Mouse (Mus musculus): ENCODE data around the gene Rxra. TPM values are rescaled to one million over a fixed set of nuclear protein-coding genes. Genes with fewer than 3 reads are reported as not detected.

The Rxra gene
- total RNA-seq, 1 experiment from 2014 or later = 19.7 TPM

- ATAC-seq (replicated peaks; ENCODE audit: insufficient number of reproducible peaks, low FRiP score, low TSS enrichment, poor library complexity, severe bottlenecking) = 0 out of 2 replicates have a peak, but pooled peaks have one; percentile 14
Observed at GRCm38 (mm10) chr2:27690714-27691113, 14.5 kb downstream of the Rxra start.

GRCm38 (mm10) chr2:27691139-27691720, 15.0 kb downstream of the Rxra start:
- ATAC-seq (replicated peaks; ENCODE audit: insufficient number of reproducible peaks, low FRiP score, low TSS enrichment, poor library complexity, severe bottlenecking) = no peak

- no peak for ATAC-seq (replicated peaks; ENCODE audit: insufficient number of reproducible peaks, low FRiP score, low TSS enrichment, poor library complexity, severe bottlenecking)
Observed at GRCm38 (mm10) chr2:27692608-27693007, 16.4 kb downstream of the Rxra start.

GRCm38 (mm10) chr2:27693684-27694083, 17.4 kb downstream of the Rxra start:
- ATAC-seq (replicated peaks; ENCODE audit: insufficient number of reproducible peaks, low FRiP score, low TSS enrichment, poor library complexity, severe bottlenecking) = 0 out of 2 replicates have a peak, but pooled peaks have one; percentile 16

GRCm38 (mm10) chr2:27699574-27699973, 23.3 kb downstream of the Rxra start:
- ATAC-seq (replicated peaks; ENCODE audit: insufficient number of reproducible peaks, low FRiP score, low TSS enrichment, poor library complexity, severe bottlenecking) = no peak

- ATAC-seq (replicated peaks; ENCODE audit: insufficient number of reproducible peaks, low FRiP score, low TSS enrichment, poor library complexity, severe bottlenecking) = no peak
Observed at GRCm38 (mm10) chr2:27702283-27702682, 26.0 kb downstream of the Rxra start.

GRCm38 (mm10) chr2:27702904-27703666, 26.8 kb downstream of the Rxra start:
- ATAC-seq (replicated peaks; ENCODE audit: insufficient number of reproducible peaks, low FRiP score, low TSS enrichment, poor library complexity, severe bottlenecking) = no peak

- 0 out of 2 replicates have a peak, but pooled peaks have one; percentile 15 for ATAC-seq (replicated peaks; ENCODE audit: insufficient number of reproducible peaks, low FRiP score, low TSS enrichment, poor library complexity, severe bottlenecking)
Observed at GRCm38 (mm10) chr2:27703852-27704640, 27.8 kb downstream of the Rxra start.

GRCm38 (mm10) chr2:27704641-27705040, 28.4 kb downstream of the Rxra start:
- ATAC-seq (replicated peaks; ENCODE audit: insufficient number of reproducible peaks, low FRiP score, low TSS enrichment, poor library complexity, severe bottlenecking) = no peak

- no peak for ATAC-seq (replicated peaks; ENCODE audit: insufficient number of reproducible peaks, low FRiP score, low TSS enrichment, poor library complexity, severe bottlenecking)
Observed at GRCm38 (mm10) chr2:27710871-27711382, 34.7 kb downstream of the Rxra start.

GRCm38 (mm10) chr2:27712626-27713025, 36.4 kb downstream of the Rxra start:
- no peak for ATAC-seq (replicated peaks; ENCODE audit: insufficient number of reproducible peaks, low FRiP score, low TSS enrichment, poor library complexity, severe bottlenecking)

GRCm38 (mm10) chr2:27713378-27713777, 37.1 kb downstream of the Rxra start:
- ATAC-seq (replicated peaks; ENCODE audit: insufficient number of reproducible peaks, low FRiP score, low TSS enrichment, poor library complexity, severe bottlenecking) = no peak

- ATAC-seq (replicated peaks; ENCODE audit: insufficient number of reproducible peaks, low FRiP score, low TSS enrichment, poor library complexity, severe bottlenecking) = peak; percentile 66
Observed at GRCm38 (mm10) chr2:27714131-27714530, 37.9 kb downstream of the Rxra start.

GRCm38 (mm10) chr2:27715221-27715620, 39.0 kb downstream of the Rxra start:
- ATAC-seq (replicated peaks; ENCODE audit: insufficient number of reproducible peaks, low FRiP score, low TSS enrichment, poor library complexity, severe bottlenecking) = no peak

- no peak for ATAC-seq (replicated peaks; ENCODE audit: insufficient number of reproducible peaks, low FRiP score, low TSS enrichment, poor library complexity, severe bottlenecking)
Observed at GRCm38 (mm10) chr2:27716339-27716738, 40.1 kb downstream of the Rxra start.

- ATAC-seq (replicated peaks; ENCODE audit: insufficient number of reproducible peaks, low FRiP score, low TSS enrichment, poor library complexity, severe bottlenecking) = no peak
Observed at GRCm38 (mm10) chr2:27718191-27718590, 42.0 kb downstream of the Rxra start.

- ATAC-seq (replicated peaks; ENCODE audit: insufficient number of reproducible peaks, low FRiP score, low TSS enrichment, poor library complexity, severe bottlenecking) = no peak
Observed at GRCm38 (mm10) chr2:27719601-27720000, 43.4 kb downstream of the Rxra start.

- ATAC-seq (replicated peaks; ENCODE audit: insufficient number of reproducible peaks, low FRiP score, low TSS enrichment, poor library complexity, severe bottlenecking) = no peak
Observed at GRCm38 (mm10) chr2:27721611-27722010, 45.4 kb downstream of the Rxra start.

GRCm38 (mm10) chr2:27724729-27725316, 48.6 kb downstream of the Rxra start:
- ATAC-seq (replicated peaks; ENCODE audit: insufficient number of reproducible peaks, low FRiP score, low TSS enrichment, poor library complexity, severe bottlenecking) = no peak

Data from monocyte, adult 5-6 weeks (primary cell).